Mouse (Mus musculus) brain, embryonic 14.5 days (tissue): ENCODE data around the gene Pan3.

Experiments
- CTCF ChIP-seq: fragments of 200-500 bp; IDR thresholded peaks from 2 replicates; pipeline ENCODE4 v1.5.1; 2012; ENCODE audit warnings: inconsistent platforms, mild to moderate bottlenecking, moderate library complexity, borderline replicate concordance; ENCODE audit not compliant: insufficient read depth, insufficient read length; ENCODE audit errors: extremely low read depth
- POLR2A ChIP-seq: fragments of 200-500 bp; IDR thresholded peaks from 2 replicates; pipeline ENCODE4 v1.6.1; 2012; ENCODE audit warnings: mild to moderate bottlenecking, inconsistent platforms, borderline replicate concordance; ENCODE audit not compliant: poor library complexity, insufficient read depth, insufficient read length, severe bottlenecking; ENCODE audit errors: extremely low read depth

DNA sequence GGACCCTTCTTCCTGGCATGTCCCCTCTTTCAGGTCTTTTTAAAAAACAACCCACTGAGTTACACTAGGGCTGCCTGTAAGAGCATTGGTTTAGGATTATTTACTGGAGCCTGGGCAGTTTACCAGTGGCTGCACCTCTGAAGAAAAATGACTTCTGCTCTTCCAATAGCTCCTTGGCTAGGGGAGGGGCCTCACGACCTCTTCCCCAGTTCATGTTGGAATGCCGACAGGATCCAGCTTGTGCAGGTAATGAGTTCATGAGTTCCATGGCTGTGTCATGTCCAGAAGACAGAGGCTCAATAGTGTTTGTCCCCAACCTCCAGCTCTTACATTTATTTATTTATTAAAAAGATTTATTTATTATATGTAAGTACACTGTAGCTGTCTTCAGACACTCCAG lies 5.8 kb downstream of the Pan3 start:
- TF ChIP-seq CTCF (no peak), POLR2A (no peak)
